Mouse (Mus musculus): ENCODE data around the gene Hat1. TPM values are rescaled to one million over a fixed set of nuclear protein-coding genes. Genes with fewer than 3 reads are reported as not detected.

Gene Hat1
- polyA plus RNA-seq, 1 experiment from 2014 or later = 149 TPM

DNA sequence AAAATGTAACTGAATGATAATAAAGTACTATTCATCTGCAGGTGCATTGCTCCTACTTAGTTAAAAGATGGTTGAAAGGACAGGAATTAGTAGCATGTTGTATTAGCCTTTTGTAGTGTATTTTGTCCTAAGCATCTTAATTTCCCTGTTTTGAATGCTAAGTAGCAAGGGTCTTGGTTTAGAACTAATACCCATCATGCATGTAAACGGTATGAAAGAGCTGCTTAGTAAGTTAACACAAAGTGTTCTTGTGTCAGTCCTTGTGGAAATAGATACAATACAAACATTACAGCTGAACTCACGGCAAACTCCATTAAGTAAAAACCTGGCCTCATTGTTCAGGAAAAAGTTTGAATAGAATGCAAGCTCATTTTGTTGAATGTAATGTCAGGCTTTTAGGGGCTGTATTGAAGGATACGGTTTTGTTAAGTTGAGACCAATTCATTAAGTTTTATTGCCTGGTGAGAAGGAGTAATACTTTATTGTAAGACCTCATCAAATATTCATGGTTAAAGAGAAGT, 30.1 kb downstream of the Hat1 start:
- no peak overlapping the region for H3K4me3 ChIP-seq (ENCODE audit: low read length)
- ATAC-seq (ENCODE audit: low FRiP score, low TSS enrichment) = no peak
- H3K27ac ChIP-seq (ENCODE audit: low read depth, low read length) = no peak overlapping the region
- no peak overlapping the region for H3K4me2 ChIP-seq (replicated peaks; ENCODE audit: low read depth, low read length)
- no peak overlapping the region for H3K9ac ChIP-seq (ENCODE audit: low read depth, low read length)
- H3K36me3 ChIP-seq (ENCODE audit: control insufficient read depth, insufficient read depth, low read length) = peaks cover 45% of the 10 kb centered on the region; the same call in 1 of the 2 replicates
- no peaks in the 10 kb centered on the region for H3K4me1 ChIP-seq (ENCODE audit: control insufficient read depth, insufficient read depth, low read length)
- no peaks in the 10 kb centered on the region for H3K9me3 ChIP-seq (ENCODE audit: control insufficient read depth, low read length)
- H3K27me3 ChIP-seq (ENCODE audit: control insufficient read depth, insufficient read depth, low read length) = no peaks in the 10 kb centered on the region
- WGBS = 78% methylated on average over 3 of the region's 3 CpGs

DNA sequence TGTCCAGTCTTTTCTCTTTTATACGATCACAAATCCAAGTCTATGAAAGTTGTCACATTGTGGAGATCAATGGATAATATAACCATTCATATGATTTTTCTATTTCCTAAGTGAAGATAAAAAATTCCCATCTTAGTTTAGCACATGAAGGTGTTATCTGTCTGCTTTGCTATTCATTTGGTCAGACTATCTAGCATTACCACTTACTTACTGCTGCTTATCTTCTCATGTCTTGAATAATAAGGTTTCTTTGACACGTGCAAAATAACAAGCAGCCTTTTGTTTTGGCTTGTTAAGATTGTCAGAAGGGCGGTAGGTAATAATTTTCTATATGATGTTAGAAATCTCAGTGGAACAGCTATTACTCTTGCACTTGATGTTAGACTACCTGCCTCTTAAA, 30.6 kb downstream of the Hat1 start:
- H3K27me3 ChIP-seq (ENCODE audit: control insufficient read depth, insufficient read depth, low read length) = no peaks in the 10 kb centered on the region
- peaks cover 44% of the 10 kb centered on the region; the same call in 1 of the 2 replicates for H3K36me3 ChIP-seq (ENCODE audit: control insufficient read depth, insufficient read depth, low read length)
- no peak overlapping the region for H3K4me2 ChIP-seq (replicated peaks; ENCODE audit: low read depth, low read length)
- no peaks in the 10 kb centered on the region for H3K9me3 ChIP-seq (ENCODE audit: control insufficient read depth, low read length)
- ATAC-seq (ENCODE audit: low FRiP score, low TSS enrichment) = no peak
- WGBS = 93% methylated on average over 3 of the region's 3 CpGs
- H3K9ac ChIP-seq (ENCODE audit: low read depth, low read length) = no peak overlapping the region
- H3K27ac ChIP-seq (ENCODE audit: low read depth, low read length) = no peak overlapping the region
- no peak overlapping the region for H3K4me3 ChIP-seq (ENCODE audit: low read length)
- H3K4me1 ChIP-seq (ENCODE audit: control insufficient read depth, insufficient read depth, low read length) = no peaks in the 10 kb centered on the region

DNA sequence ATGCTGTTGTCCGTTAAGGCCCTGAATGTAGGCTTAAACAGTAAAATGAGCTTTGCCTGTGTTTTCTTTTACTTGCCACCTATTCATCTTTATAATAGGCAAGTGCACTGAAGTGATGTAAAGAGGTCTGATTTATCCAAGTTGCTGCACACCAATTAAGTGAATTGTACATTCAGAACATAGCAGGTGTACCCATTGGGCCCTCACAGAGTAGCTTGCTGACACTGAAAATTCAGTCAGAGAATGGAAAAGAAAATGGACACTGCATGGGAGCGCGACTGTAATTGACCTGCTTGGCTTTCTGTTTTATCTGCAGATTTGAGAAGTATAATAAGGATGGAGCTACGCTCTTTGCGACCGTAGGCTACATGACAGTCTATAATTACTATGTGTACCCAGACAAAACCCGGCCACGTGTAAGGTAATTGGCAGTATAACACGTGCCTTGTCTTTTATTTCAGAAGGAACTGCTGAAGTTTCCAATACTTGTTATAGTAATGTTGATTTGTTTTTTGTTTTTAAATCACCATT, 32.2 kb downstream of the Hat1 start:
- peaks cover 42% of the 10 kb centered on the region; the same call in 1 of the 2 replicates for H3K36me3 ChIP-seq (ENCODE audit: control insufficient read depth, insufficient read depth, low read length)
- no peaks in the 10 kb centered on the region for H3K9me3 ChIP-seq (ENCODE audit: control insufficient read depth, low read length)
- H3K4me2 ChIP-seq (replicated peaks; ENCODE audit: low read depth, low read length) = no peak overlapping the region
- H3K27me3 ChIP-seq (ENCODE audit: control insufficient read depth, insufficient read depth, low read length) = no peaks in the 10 kb centered on the region
- 98% methylated on average over 9 of the region's 9 CpGs for WGBS
- H3K4me3 ChIP-seq (ENCODE audit: low read length) = no peak overlapping the region
- ATAC-seq (ENCODE audit: low FRiP score, low TSS enrichment) = no peak
- no peak overlapping the region for H3K9ac ChIP-seq (ENCODE audit: low read depth, low read length)
- no peaks in the 10 kb centered on the region for H3K4me1 ChIP-seq (ENCODE audit: control insufficient read depth, insufficient read depth, low read length)
- no peak overlapping the region for H3K27ac ChIP-seq (ENCODE audit: low read depth, low read length)

DNA sequence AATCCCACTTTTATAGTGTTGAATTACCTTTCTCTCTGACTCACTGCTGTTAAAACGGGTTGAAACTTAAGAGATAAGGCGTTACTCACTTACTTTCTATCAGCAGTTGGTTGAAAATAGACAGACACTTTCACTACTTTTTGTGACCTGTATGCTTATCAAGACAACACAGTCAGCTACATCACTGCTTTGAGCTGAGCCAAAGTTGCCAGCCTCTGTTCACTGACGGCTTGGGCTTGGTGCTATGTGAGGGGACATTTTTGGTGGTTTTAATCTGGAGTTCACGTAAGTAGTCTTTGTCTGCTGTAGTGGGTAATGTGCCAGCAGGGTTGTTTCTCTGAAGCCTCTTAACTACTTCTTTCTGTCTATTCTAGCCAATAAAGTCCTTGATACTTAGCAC, 35.8 kb downstream of the Hat1 start:
- H3K27me3 ChIP-seq (ENCODE audit: control insufficient read depth, insufficient read depth, low read length) = no peaks in the 10 kb centered on the region
- ATAC-seq (ENCODE audit: low FRiP score, low TSS enrichment) = no peak
- H3K4me3 ChIP-seq (ENCODE audit: low read length) = no peak overlapping the region
- WGBS = 79% methylated on average over 4 of the region's 4 CpGs
- H3K9ac ChIP-seq (ENCODE audit: low read depth, low read length) = no peak overlapping the region
- no peak overlapping the region for H3K27ac ChIP-seq (ENCODE audit: low read depth, low read length)
- peaks cover 58% of the 10 kb centered on the region; the same call in 1 of the 2 replicates for H3K36me3 ChIP-seq (ENCODE audit: control insufficient read depth, insufficient read depth, low read length)
- no peaks in the 10 kb centered on the region for H3K9me3 ChIP-seq (ENCODE audit: control insufficient read depth, low read length)
- H3K4me2 ChIP-seq (replicated peaks; ENCODE audit: low read depth, low read length) = no peak overlapping the region
- H3K4me1 ChIP-seq (ENCODE audit: control insufficient read depth, insufficient read depth, low read length) = no peaks in the 10 kb centered on the region

DNA sequence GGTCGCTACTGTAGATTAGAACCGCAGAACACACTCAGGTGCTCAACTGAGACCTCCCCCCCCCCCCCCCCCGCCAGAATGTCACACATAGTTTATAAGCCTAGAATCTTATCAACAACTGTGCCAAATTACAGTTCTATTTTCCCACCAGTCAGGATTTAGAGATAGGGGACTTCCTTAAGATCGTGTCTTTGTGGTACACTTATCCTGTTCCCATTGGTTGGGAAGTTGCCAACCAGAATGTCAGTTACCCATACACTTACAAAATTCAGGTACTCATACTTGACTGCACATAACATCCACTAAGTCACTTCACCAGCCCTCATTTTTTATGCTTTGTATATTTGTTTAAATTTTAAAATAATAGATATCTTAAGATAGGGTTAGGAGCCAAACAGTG, 46.7 kb downstream of the Hat1 start:
- Histone ChIP-seq H3K36me3 (ENCODE audit: control insufficient read depth, insufficient read depth, low read length) (peaks cover 54% of the 10 kb centered on the region), H3K4me3 (ENCODE audit: low read length) (no peak overlapping the region), H3K4me1 (ENCODE audit: control insufficient read depth, insufficient read depth, low read length) (no peaks in the 10 kb centered on the region), H3K27me3 (ENCODE audit: control insufficient read depth, insufficient read depth, low read length) (no peaks in the 10 kb centered on the region), H3K9ac (ENCODE audit: low read depth, low read length) (no peak overlapping the region), H3K27ac (ENCODE audit: low read depth, low read length) (no peak overlapping the region), H3K4me2 (replicated peaks; ENCODE audit: low read depth, low read length) (no peak overlapping the region), H3K9me3 (ENCODE audit: control insufficient read depth, low read length) (no peaks in the 10 kb centered on the region)
- no peak for ATAC-seq (ENCODE audit: low FRiP score, low TSS enrichment)
- 88% methylated on average over 4 of the region's 4 CpGs for WGBS

DNA sequence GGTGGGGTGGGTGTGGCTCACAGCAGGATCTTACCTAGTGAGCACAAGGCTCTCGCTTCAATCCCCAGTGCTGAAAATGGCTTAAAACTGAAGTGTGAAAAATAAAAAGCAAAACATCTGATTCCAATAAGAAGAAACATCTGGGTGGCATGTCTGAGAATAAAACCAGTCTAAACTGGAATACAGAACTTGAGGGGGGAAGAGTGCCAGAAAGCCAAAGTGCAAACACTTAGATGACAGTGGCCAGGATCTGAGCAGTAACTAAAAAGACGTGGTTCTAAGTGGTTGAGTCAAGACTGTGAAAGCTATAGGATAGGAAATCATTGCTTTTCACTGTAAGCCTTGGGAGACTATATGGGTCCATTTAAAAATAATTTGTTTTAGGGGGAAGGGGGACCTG, 54.6 kb downstream of the Hat1 start:
- no peaks in the 10 kb centered on the region for H3K9me3 ChIP-seq (ENCODE audit: control insufficient read depth, low read length)
- no peak overlapping the region for H3K9ac ChIP-seq (ENCODE audit: low read depth, low read length)
- peaks cover 28% of the 10 kb centered on the region for H3K36me3 ChIP-seq (ENCODE audit: control insufficient read depth, insufficient read depth, low read length)
- WGBS = 34% methylated on average over 2 of the region's 2 CpGs
- H3K27ac ChIP-seq (ENCODE audit: low read depth, low read length) = no peak overlapping the region
- H3K27me3 ChIP-seq (ENCODE audit: control insufficient read depth, insufficient read depth, low read length) = no peaks in the 10 kb centered on the region; the same call in 1 of the 2 replicates
- no peak overlapping the region for H3K4me3 ChIP-seq (ENCODE audit: low read length)
- no peak overlapping the region for H3K4me2 ChIP-seq (replicated peaks; ENCODE audit: low read depth, low read length)
- no peaks in the 10 kb centered on the region for H3K4me1 ChIP-seq (ENCODE audit: control insufficient read depth, insufficient read depth, low read length)
- no peak for ATAC-seq (ENCODE audit: low FRiP score, low TSS enrichment)

DNA sequence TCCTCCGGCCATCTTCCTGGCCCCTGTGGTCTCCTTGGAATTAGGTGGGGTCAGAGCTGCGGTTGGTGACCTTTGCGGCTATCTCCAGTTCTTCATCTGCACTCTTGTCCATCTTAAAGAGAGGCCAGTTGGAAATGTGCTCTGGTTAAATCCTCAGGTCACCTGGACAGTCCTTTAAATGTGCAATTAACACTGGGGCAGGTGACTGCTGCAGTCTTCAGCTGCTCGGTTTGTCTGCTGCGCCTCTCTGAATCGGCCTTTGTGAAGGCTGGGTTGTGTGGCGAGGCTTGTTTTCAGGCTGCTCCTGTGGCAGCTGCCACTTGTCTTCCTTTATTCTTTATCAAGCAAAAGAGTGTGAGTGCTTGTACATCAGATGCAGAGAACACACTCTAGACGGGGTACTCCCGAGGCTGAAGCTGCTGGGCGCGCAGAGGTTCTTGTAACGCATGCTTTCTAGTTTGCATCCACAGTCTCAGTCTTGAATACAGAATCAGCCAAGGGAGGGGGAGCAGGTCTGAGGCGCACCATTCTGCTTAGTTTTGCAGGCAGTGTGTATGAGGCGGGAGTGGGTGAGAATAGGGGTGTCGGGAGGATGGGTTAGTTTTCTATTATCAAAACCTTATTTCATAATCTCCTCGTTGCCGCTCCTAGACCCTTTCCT, 56.9 kb downstream of the Hat1 start:
- no peak overlapping the region for H3K4me3 ChIP-seq (ENCODE audit: low read length)
- H3K9me3 ChIP-seq (ENCODE audit: control insufficient read depth, low read length) = no peaks in the 10 kb centered on the region
- H3K36me3 ChIP-seq (ENCODE audit: control insufficient read depth, insufficient read depth, low read length) = peaks cover 12% of the 10 kb centered on the region; the same call in 1 of the 2 replicates
- H3K9ac ChIP-seq (ENCODE audit: low read depth, low read length) = no peak overlapping the region
- H3K4me2 ChIP-seq (replicated peaks; ENCODE audit: low read depth, low read length) = no peak overlapping the region
- 67% methylated on average over 17 of the region's 17 CpGs for WGBS
- no peaks in the 10 kb centered on the region for H3K4me1 ChIP-seq (ENCODE audit: control insufficient read depth, insufficient read depth, low read length)
- ATAC-seq (ENCODE audit: low FRiP score, low TSS enrichment) = no peak
- no peaks in the 10 kb centered on the region; the same call in 1 of the 2 replicates for H3K27me3 ChIP-seq (ENCODE audit: control insufficient read depth, insufficient read depth, low read length)
- H3K27ac ChIP-seq (ENCODE audit: low read depth, low read length) = no peak overlapping the region

DNA sequence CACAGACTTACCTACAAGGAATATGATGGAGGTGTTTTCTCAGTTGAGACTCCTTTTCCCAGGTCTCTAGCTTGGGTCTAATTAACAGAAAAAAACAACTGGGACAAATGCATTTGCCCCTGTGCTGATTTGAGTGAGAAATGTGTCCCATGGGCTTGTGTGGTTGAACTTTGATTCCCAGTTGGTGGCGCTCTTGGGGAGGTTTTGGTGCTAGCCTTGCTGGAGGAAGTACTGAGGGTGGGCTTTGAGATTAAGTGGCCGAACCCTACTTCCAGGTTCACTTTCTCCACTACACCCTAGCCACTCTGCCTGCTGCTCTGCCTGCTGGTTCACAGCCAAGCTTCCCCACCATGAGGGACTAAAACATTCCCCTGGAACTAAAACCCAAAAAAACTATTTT, 60.8 kb downstream of the Hat1 start:
- WGBS = 17% methylated on average over 2 of the region's 2 CpGs
- Histone ChIP-seq H3K36me3 (ENCODE audit: control insufficient read depth, insufficient read depth, low read length) (no peaks in the 10 kb centered on the region), H3K27me3 (ENCODE audit: control insufficient read depth, insufficient read depth, low read length) (no peaks in the 10 kb centered on the region; the same call in 1 of the 2 replicates), H3K4me3 (ENCODE audit: low read length) (no peak overlapping the region), H3K9ac (ENCODE audit: low read depth, low read length) (no peak overlapping the region), H3K4me2 (replicated peaks; ENCODE audit: low read depth, low read length) (no peak overlapping the region), H3K4me1 (ENCODE audit: control insufficient read depth, insufficient read depth, low read length) (no peaks in the 10 kb centered on the region), H3K9me3 (ENCODE audit: control insufficient read depth, low read length) (no peaks in the 10 kb centered on the region), H3K27ac (ENCODE audit: low read depth, low read length) (no peak overlapping the region)
- no peak for ATAC-seq (ENCODE audit: low FRiP score, low TSS enrichment)

DNA sequence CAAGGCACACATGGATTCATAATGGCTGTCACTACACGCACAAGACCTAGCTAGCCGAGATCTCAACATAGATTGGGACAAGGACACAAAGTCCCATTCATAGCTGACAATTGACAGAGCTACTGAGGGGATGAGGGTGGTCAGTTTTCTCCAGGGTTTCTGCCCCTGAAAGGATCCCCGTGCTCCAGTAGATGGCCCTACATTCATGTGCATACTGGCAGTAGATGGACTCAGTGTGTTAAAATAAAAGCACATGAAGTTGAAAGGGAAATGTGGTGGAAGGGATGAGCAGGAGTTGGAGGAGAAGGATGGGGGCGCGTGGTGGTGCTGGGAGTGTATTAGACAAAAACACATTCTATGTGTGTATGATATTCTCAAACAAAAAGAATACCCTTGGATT, 63.0 kb downstream of the Hat1 start:
- H3K9ac ChIP-seq (ENCODE audit: low read depth, low read length) = no peak overlapping the region
- no peaks in the 10 kb centered on the region for H3K27me3 ChIP-seq (ENCODE audit: control insufficient read depth, insufficient read depth, low read length)
- no peak for ATAC-seq (ENCODE audit: low FRiP score, low TSS enrichment)
- no peaks in the 10 kb centered on the region for H3K9me3 ChIP-seq (ENCODE audit: control insufficient read depth, low read length)
- WGBS = 70% methylated on average over 5 of the region's 5 CpGs
- no peak overlapping the region for H3K27ac ChIP-seq (ENCODE audit: low read depth, low read length)
- H3K4me2 ChIP-seq (replicated peaks; ENCODE audit: low read depth, low read length) = no peak overlapping the region
- H3K4me1 ChIP-seq (ENCODE audit: control insufficient read depth, insufficient read depth, low read length) = no peaks in the 10 kb centered on the region
- no peaks in the 10 kb centered on the region for H3K36me3 ChIP-seq (ENCODE audit: control insufficient read depth, insufficient read depth, low read length)
- no peak overlapping the region for H3K4me3 ChIP-seq (ENCODE audit: low read length)

Measured in kidney, embryonic 14.5 days (tissue).